Mouse (Mus musculus) ES-E14 (cell line): ENCODE measurements around the gene Gm28053. TPM values are rescaled to one million over a fixed set of nuclear protein-coding genes. Genes with fewer than 3 reads are reported as not detected.

Experiments used
- DNase-seq: peaks from one replicate; pipeline ENCODE4 v3.0.0-alpha.2; 2013; ENCODE audit warnings: low read depth, low spot score
- H3K27ac ChIP-seq: 2 replicates; pipeline ENCODE4 v1.5.1; 2012; ENCODE audit warnings: low read depth, mild to moderate bottlenecking, low read length, moderate library complexity, mixed read lengths; ENCODE audit not compliant: poor library complexity, insufficient read depth, severe bottlenecking
- H3K36me3 ChIP-seq: 2 replicates; pipeline ENCODE4 v1.6.1; 2012; ENCODE audit warnings: mild to moderate bottlenecking, low read length, moderate library complexity, mixed read lengths; ENCODE audit not compliant: control insufficient read depth, poor library complexity, insufficient read depth, severe bottlenecking
- H3K4me1 ChIP-seq, 2 experiments: fragments of 150-350 bp in 1 of 2; sonication (generic) in 1 of 2; 2 replicates each; pipeline ENCODE4 v1.6.1; 2012; ENCODE audit warnings: low read length in 2 of 2, mild to moderate bottlenecking in 1 of 2, mixed read lengths in 1 of 2; ENCODE audit not compliant: control insufficient read depth in 2 of 2, insufficient read depth in 2 of 2, poor library complexity in 1 of 2
- H3K4me3 ChIP-seq, 2 experiments: fragments of 150-350 bp in 1 of 2; sonication (generic) in 1 of 2; 2 replicates each; pipeline ENCODE4 v1.5.1; 2012; ENCODE audit warnings: low read length in 2 of 2, low read depth in 1 of 2, mild to moderate bottlenecking in 1 of 2, mixed read lengths in 1 of 2; ENCODE audit not compliant: insufficient read depth in 1 of 2, poor library complexity in 1 of 2, severe bottlenecking in 1 of 2
- H3K9ac ChIP-seq: 2 replicates; pipeline ENCODE4 v1.6.1; 2012; ENCODE audit warnings: low read depth, mild to moderate bottlenecking, low read length, mixed read lengths; ENCODE audit not compliant: poor library complexity, insufficient read depth, severe bottlenecking
- H3K9me3 ChIP-seq: fragments of 150-350 bp; sonication (generic); 2 replicates; pipeline ENCODE4 v1.6.1; 2012; ENCODE audit warnings: low read depth, mild to moderate bottlenecking, low read length; ENCODE audit not compliant: control insufficient read depth, insufficient read depth
- CHD2 ChIP-seq: IDR thresholded peaks from 2 replicates; pipeline ENCODE4 v1.6.1; 2014; ENCODE audit warnings: mild to moderate bottlenecking, low read depth, low read length, inconsistent platforms
- HCFC1 ChIP-seq: IDR thresholded peaks from 2 replicates; pipeline ENCODE4 v1.6.1; 2012; ENCODE audit warnings: low read length, inconsistent platforms, borderline replicate concordance; ENCODE audit not compliant: insufficient read depth
- MAFK ChIP-seq: IDR thresholded peaks from 2 replicates; pipeline ENCODE4 v1.6.1; 2014; ENCODE audit warnings: mild to moderate bottlenecking, low read depth, low read length, inconsistent platforms; ENCODE audit not compliant: insufficient read depth
- ZC3H11A ChIP-seq: IDR thresholded peaks from 2 replicates; pipeline ENCODE4 v1.6.1; 2012; ENCODE audit warnings: low read depth, mild to moderate bottlenecking, inconsistent platforms, low read length, borderline replicate concordance
- ZNF384 ChIP-seq: IDR thresholded peaks from 2 replicates; pipeline ENCODE4 v1.6.1; 2012; ENCODE audit warnings: low read depth, low read length, inconsistent platforms
- in situ Hi-C, 2 experiments: fragments of 600-800 bp; cut with MboI; formaldehyde crosslinking; loops; one replicate each; pipeline ENCODE4 v1.15.1; 2025; ENCODE audit warnings: low sequenced_read_pairs in 2 of 2, inconsistent platforms in 1 of 2; ENCODE audit not compliant: unreplicated experiment in 2 of 2
- total RNA-seq: library from RNA; depleted of rRNA; stranded (reverse); fragments of 300-350 nt; gene quantifications from 2 replicates; pipeline ENCODE4 v1.2.3, GENCODE M21; 2012

Gm28053 gene
- total RNA-seq, 1 experiment = not detected

- TF ChIP-seq MAFK = no peak
- Histone ChIP-seq H3K4me3 (no peak overlapping the region), H3K9ac (no peak overlapping the region), H3K9me3 (no peaks in the 10 kb centered on the region), H3K36me3 (no peaks in the 10 kb centered on the region), H3K27ac (no peak overlapping the region), H3K4me1 (no peaks in the 10 kb centered on the region)
- no peak for DNase-seq
- in situ Hi-C loops = no loop called here
Observed at GRCm38 (mm10) chr6:48727761-48728160, 9.4 kb downstream of the Gm28053 start.

DNA sequence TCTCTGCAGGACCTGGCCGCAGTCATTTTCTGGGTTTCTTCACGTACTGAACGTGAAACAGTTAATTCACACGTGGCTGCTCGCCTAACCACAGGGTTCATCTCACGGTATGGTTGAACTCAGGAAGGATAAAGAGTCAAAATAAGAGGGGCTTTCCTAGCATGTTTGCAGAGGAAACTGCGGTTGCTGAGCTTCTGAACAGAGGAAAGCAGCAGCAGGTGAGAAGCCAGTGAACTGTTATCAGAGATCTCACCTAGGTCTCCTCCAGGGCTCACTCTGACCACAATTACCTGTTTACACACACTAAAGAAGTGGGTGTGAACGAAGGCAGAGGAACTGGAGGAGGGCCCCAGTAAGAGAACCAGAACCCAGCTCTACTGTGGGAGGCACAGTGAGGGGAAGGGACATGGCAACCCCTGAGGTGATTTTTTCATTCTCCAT lies 14.5 kb downstream of the Gm28053 start:
- no peak overlapping the region for H3K9ac ChIP-seq
- in situ Hi-C loops = no loop called here
- no peak for DNase-seq
- H3K4me1 ChIP-seq = no peaks in the 10 kb centered on the region
- no peak overlapping the region for H3K4me3 ChIP-seq
- H3K36me3 ChIP-seq = no peaks in the 10 kb centered on the region
- no peak overlapping the region for H3K27ac ChIP-seq
- TF ChIP-seq ZC3H11A (no peak), MAFK (no peak), CHD2 (no peak), HCFC1 (no peak), ZNF384 (no peak)
- no peaks in the 10 kb centered on the region for H3K9me3 ChIP-seq

DNA sequence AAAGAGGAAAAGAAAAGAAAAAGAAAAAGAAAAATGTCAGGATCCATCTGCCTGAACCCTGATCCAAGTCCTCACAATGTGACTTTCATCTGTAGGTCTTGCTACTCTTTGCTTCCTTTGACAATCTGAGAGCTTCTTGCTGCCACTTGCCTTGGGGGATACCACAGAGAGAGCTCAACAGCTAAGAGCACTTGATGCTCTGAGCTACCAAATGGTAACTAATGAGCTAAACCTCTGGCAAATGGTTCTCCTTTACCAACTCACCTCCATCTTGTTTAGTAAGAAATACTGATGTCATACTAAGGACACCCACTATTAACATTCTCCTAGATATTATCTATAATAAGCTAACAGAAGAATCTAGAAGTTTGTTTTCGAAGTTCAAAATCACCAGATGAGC lies 15.3 kb downstream of the Gm28053 start:
- in situ Hi-C loops = no loop called here
- TF ChIP-seq ZNF384 (no peak), ZC3H11A (no peak), MAFK (no peak), HCFC1 (no peak), CHD2 (no peak)

GRCm38 (mm10) chr6:48737053-48737452 lies 18.6 kb downstream of the Gm28053 start:
- in situ Hi-C loops = no loop called here
- H3K9ac ChIP-seq = no peak overlapping the region
- no peak for TF ChIP-seq ZC3H11A
- no peak for TF ChIP-seq MAFK
- no peak for TF ChIP-seq ZNF384
- no peak for TF ChIP-seq CHD2
- no peak for TF ChIP-seq HCFC1
- H3K4me1 ChIP-seq = peaks cover 2% of the 10 kb centered on the region in 2 experiments; a peak in 1 of 4 replicates
- H3K4me3 ChIP-seq = no peak overlapping the region
- no peaks in the 10 kb centered on the region for H3K9me3 ChIP-seq
- no peak overlapping the region for H3K27ac ChIP-seq
- no peaks in the 10 kb centered on the region for H3K36me3 ChIP-seq
- no peak for DNase-seq

More for the DNA sequence above, 15.3 kb downstream of the Gm28053 start:
- no peak overlapping the region for H3K4me3 ChIP-seq
- H3K9ac ChIP-seq = no peak overlapping the region
- no peak overlapping the region for H3K27ac ChIP-seq
- H3K9me3 ChIP-seq = no peaks in the 10 kb centered on the region
- no peaks in the 10 kb centered on the region for H3K36me3 ChIP-seq
- no peaks in the 10 kb centered on the region for H3K4me1 ChIP-seq
- DNase-seq = no peak

GRCm38 (mm10) chr6:48737688-48738087 lies 19.3 kb downstream of the Gm28053 start:
- DNase-seq = no peak
- H3K4me1 ChIP-seq = peaks cover 2 to 3% of the 10 kb centered on the region in 2 experiments; a peak in 1 of 4 replicates
- TF ChIP-seq MAFK (no peak), ZNF384 (no peak), ZC3H11A (no peak)
- H3K4me3 ChIP-seq = no peak overlapping the region
- no peak overlapping the region for H3K27ac ChIP-seq
- in situ Hi-C loops = no loop called here
- no peak overlapping the region for H3K9ac ChIP-seq
- H3K36me3 ChIP-seq = no peaks in the 10 kb centered on the region
- no peaks in the 10 kb centered on the region for H3K9me3 ChIP-seq
